Mouse (Mus musculus): ENCODE measurements around the gene Cx3cr1. TPM values are rescaled to one million over a fixed set of nuclear protein-coding genes. Genes with fewer than 3 reads are reported as not detected.

Cx3cr1 gene
- total RNA-seq, 2 experiments from 2014 or later, result 26.6 to 28.4 TPM

DNA sequence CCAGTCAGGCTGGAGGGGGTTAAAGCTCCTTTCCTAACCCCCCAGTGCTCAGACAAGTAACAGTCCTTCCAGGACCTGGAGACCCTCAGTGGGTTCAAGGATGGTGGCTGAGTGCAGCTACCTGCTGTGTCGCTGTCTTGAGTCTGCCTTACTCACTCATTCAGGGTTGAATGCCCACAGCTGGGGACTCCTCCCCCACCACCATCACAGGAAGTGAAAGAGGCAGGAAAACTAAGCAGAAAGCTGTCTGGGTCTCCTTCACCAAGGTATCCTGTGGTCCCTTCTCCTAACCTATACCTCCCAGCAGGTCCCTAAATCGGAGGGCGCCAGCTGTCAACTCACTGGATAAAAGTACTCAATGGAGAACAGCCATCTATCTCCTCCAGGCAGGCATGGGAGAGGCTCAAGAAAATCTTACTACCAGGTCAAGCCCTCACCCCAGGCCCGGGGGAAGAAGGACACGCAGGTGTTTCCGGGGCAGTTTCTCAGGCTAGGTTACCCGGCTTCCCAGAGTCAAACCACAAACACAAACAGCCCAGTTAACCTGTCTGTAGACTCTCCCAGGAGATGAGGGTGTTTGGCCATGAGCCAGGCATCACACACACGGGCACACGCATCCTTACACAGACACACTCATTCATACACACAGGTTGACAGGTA, 91.4 kb downstream of the Cx3cr1 start:
- no peak for DNase-seq (ENCODE audit: low spot score in 2 of 2)

DNA sequence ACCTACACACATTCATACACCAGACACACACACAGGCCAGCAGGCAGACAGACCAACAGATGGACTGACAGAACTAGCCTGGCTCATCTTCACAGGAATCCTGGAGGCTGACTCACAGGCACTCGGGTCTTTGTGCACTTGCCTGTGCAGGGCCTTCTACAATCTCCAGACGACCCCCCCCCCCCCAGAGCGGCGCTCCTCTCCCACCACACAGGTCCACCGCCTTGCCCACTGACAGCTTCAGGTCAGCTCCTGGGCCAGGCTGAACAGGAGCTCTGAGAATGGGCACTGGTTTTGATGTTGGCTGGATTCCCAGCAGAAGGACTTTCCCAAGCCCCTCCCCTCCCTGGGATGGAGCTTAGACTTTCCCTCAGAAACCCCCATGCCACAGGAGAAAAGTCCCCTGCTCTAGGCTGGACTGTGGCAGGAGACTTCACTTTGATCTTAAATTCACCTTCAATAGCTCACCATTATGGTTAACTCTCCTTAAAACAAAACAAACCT, 92.1 kb downstream of the Cx3cr1 start:
- DNase-seq (ENCODE audit: low spot score in 2 of 2), result no peak

DNA sequence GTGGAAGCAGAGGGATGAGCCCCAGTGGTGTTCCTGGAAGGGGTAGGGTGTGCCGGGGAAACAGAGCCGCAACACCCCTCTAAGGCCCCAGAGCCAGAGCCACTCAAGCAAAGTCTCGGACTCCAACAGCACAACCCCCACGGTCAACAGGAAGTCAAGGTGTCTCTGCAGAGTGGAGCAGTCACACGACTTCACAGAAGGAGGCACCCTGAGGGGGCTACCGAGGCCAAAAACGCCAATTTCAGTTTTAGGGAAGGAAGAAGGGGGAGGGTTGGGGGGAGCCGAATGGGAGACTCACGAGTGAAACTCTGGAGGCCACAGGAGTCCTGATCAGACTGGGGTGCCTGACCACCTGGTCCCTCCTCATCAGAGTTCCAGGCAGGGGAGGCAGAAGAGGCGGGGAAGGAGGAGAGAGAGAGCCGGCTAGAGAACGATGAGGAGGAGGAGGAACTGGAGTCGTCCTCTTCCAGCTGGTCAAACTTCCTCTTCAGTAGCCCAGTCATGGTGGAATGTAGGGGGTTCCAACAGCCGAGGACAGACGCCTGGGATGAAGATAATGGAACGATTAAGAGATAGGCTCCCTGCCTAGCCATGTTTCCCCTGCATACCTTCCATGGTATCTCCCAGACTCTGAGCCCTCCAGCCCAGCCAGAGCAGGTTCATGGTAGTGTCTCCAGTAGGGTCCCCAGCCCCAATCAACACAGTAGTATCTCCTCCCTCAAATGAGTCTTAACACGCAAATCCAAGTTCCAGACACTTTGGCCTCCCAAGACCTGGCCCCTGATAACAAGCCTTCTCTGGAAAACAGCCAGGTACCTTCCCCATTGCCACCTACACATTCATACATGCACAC, 92.7 kb downstream of the Cx3cr1 start:
- no peak for DNase-seq (ENCODE audit: low spot score in 2 of 2)

DNA sequence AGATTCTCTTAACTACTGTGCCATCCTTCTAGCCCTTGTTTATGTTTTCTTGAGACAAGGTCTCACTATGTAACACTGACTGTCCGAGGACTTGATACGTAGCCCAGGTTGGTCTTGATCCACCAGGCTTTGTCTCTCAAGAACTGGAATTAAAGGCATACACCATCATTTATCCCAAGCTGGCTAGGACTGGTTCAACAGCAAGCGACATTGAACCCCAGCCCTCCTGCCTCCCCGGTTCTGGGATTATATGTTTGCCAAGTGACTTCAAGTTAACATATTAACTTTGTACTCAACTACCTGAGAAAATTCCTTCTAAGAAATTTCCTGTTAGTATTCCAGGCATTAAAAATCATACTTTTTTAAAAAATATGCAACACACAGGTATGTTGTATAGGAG, 94.4 kb downstream of the Cx3cr1 start:
- DNase-seq (ENCODE audit: low spot score in 2 of 2), result no peak

DNA sequence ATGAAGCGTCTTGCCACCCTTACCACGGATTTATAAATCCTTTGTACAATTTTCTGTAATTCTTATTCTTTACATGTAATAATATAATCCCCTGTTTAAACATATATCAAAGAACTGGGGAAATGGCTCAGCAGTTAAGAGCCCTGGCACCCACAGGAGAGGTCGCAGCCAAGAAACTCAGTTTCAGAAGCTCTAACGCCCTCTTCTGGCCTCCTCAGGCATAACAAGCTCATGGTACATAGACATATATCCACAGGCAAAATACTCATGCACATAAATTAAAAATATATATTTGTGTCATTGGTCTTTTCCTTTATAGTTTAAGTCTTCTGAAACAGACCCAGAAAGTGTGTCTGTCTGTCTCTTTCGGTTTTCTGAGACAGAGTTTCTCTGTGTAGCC, 95.1 kb downstream of the Cx3cr1 start:
- no peak for DNase-seq (ENCODE audit: low spot score in 2 of 2)

DNA sequence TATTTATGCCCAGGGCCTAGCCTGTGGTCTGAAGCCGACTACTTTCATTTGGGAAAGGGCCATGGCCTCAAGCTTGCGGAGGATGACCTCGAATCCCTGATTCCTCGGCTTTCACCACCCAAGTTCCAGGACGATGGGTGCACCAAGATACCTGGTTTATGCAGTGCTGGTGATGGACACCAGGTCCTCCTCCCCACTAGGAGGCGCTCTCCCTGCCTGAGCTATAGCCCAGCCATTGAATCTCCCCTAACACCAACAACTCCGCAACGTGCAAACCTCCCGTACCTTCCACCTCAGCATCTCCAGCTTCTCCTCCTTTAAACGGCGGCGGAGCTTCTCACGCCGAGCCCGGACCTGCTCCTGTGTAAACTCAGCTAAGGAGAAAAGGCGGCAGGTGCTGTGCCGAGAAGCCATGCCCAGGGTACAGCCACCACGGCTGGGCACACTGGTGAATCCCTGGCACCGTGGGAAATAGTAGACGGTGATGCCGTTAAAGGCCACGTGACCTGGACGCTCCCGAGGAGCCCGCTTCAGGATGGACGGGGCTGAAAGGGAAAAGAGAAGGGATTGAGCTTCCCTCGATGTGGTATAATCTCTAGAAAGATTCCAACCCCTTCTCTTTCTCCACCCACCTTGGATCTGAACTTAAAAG, 95.7 kb downstream of the Cx3cr1 start:
- no peak for DNase-seq (ENCODE audit: low spot score in 2 of 2)

DNA sequence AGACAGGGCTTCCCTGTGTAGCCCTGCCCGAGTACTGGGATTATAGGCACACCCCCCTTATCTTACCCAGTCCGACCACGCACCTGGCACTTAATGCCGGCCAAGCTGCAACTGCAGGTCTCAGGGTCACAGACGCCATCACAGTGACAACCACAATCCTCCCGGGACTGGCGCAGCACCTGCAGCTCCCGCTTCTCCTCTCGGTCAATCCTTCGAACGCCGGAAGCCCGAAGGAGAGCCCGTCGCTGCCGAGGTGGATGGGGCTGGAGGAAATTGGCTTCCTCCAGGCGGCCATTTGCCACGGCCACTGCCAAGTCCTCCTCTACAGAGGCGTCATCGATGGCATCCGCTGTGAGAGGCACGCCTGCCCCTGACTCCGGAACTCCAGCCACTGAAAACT, 96.4 kb downstream of the Cx3cr1 start:
- DNase-seq (ENCODE audit: low spot score in 2 of 2), result no peak

DNA sequence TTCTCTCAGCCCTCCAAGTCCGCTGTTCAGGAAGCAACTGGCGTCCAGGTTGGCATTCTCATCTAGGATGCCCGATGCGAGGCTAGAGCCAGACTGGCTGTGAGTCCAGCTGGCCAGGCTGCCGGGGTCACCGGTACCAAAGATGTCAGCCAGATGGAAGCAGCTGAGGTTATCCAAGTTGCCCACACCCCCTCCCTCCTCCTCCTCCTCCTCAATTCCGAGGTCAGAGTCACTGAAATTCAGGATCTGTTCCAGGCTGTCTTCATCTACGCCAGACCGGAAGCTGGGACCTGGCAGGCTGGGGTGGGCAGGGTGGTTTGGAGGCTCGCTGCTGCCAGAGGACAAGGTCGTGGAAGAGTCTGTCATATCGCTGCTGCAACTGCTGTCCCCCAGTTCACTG, 97.1 kb downstream of the Cx3cr1 start:
- no peak for DNase-seq (ENCODE audit: low spot score in 2 of 2)

DNA sequence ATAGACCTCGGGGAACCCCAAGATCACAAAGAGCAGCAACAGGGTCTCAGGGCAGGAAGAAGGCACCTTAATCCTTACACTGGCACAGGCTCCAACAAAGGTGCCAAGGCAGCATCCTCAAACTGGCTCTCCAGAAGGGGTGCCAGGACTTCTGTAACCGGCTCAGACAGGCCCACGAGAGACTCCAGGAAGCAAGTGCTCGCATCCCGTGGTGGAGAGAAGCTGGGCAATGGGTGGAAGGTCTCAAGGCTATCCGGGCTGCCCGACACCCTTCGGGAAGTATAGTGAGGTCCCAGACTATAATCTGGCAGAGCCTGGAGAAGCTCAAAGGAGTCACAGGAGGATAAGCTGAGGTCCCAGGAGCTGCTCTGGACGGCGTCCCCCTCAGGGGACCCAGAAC, 97.5 kb downstream of the Cx3cr1 start:
- DNase-seq (ENCODE audit: low spot score in 2 of 2), result no peak

DNA sequence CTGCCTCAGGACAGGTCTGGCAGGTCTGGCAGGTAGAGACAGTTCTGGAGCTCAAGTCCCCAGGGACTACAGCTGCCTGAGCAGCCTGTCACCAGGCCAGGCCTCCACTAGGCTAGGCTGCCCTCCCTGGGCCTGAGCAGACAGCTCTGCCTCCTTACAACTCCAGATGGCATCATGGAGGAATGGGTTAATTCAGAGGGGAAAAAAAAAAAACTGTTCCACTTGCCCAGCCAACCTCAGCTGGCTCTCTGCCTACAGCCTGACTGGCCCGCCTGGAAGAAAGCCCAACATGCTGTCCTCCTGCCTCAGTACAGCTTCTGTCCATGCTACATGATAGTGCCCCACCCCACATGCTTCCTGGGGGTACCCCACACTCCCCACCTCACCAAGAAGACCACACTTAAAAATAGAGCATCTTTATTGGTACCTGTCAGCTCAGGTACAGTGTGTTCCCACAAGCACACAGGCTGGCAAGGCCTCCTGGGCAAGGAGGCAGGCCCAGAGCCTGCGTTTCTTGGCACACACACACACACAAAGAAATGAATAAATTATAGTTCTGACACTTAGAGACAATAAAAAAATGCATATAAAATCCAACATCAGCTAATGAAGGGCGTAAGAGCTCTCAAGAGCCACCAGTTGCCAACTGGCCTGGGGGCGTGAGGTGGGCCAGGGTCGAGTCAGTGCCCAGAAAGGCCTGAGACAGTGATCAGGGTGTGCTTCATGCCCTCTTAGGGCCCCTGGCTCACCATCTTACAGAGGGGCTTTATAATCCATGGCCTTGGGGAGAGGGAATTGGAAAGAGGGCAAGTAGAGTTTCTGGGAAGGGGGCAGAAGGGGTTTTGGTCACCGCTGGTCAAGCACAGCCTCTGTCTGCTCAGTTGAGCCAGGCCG, 98.7 kb downstream of the Cx3cr1 start:
- DNase-seq (ENCODE audit: low spot score in 2 of 2), result peak in 1 of 2 experiments; percentile 68

DNA sequence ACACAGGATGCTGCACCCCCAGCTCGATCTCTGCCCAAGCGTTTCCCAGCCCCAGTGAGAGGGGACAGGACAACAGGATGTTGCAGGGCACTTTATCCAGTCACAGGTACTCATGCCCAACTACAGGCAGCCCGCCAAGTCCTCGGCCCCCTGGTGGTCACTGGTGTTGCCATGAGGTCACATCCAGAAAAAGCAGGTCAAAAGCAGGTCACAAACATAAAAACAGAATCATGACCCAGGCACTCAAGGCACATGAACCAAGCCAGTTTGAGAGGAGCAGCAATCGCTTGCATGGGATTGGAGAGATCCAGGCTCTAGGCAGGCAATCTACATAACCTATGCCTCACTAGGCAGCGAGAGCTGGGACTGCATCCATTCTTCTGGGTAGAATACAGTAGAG, 99.5 kb downstream of the Cx3cr1 start:
- DNase-seq (ENCODE audit: low spot score in 2 of 2), result no peak

DNA sequence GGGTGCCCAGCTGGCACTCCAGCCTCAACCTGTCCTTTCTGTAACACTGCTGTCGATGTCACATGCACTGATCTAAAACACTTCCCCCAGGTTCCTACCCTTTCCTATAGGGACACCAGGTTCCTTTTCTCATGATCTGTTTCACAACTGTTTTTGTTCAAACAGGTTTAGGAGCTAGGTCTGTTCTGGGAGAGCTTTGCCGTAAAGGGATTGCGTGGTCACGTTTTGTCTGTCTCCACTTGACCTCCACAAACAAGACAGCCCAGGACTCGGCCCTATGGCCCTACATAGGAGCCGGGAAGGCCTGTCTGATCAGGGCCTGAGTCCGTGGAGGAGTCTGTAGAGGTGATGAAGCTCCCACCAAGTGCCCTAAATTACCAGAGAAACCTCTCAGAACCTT, 99.9 kb downstream of the Cx3cr1 start:
- no peak for DNase-seq (ENCODE audit: low spot score in 2 of 2)

DNA sequence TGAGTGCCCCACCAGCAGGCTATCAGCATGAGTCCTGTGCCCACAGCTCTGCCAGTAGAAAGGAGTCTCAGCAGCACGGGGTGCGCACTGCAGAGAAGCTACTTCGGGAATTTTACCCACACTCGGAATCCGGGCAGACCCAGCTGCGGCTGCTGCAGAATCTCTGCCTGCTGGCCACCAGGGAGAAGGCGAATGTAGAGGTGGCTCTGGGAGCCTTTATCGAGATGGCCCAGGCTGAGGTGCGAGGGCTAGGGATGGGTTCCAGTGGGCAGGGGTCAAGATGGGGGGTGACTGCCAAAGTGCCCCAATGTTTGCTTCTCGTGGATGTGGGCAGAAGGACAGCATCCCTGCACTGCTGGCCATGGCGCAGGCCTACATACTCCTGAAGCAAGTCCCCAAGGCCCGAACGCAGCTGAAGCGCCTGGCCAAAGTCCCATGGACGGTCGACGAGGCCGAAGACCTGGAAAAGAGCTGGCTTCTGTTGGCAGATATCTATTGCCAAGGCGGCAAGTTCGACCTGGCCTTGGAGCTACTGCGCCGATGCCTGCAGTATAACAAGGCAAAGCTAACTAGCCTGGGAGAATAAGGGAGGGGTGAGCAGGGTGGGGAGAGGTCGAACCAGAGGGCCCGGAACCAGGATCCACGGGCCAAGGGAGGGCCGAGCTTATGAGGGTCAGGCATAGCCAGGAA, 103.3 kb downstream of the Cx3cr1 start:
- no peak for DNase-seq (ENCODE audit: low spot score in 2 of 2)

DNA sequence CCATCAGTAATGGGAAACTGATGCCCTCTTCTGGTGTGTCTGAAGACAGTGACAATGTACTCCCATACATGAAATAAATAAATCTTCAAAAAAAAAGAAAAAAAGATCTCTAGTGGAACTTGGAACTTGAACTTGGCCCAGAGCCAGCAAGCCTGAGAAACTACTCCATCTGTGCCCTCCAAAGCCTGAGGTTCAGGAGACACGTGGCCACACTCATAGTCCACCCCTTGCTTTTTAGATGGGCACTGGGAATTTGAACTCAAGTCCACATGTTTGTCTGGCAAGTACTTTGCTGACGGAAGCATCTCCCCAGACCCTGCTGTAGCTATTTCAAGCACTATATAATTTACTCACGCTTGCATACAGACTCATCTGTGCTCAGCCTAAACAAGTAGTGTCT, 104.5 kb downstream of the Cx3cr1 start:
- DNase-seq (ENCODE audit: low spot score in 2 of 2), result no peak

DNA sequence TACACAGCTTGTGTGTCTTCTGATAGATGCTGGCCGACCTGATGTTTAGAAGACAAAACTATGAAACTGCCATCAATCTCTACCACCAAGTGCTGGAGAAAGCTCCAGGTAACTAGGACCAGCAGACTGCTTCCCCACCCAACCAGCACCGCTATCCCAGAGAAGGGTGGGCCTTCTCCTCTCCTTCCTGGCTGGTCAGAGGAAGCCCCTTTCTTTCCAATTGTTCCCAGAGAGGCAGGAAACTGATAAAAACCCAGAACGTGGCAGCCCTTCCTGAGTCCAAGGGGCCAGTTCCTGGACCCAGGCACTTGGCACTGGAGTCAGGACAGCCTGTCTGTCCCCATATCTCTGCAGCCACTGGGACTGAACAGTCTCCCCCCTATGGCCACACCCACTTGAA, 105.5 kb downstream of the Cx3cr1 start:
- no peak for DNase-seq (ENCODE audit: low spot score in 2 of 2)

DNA sequence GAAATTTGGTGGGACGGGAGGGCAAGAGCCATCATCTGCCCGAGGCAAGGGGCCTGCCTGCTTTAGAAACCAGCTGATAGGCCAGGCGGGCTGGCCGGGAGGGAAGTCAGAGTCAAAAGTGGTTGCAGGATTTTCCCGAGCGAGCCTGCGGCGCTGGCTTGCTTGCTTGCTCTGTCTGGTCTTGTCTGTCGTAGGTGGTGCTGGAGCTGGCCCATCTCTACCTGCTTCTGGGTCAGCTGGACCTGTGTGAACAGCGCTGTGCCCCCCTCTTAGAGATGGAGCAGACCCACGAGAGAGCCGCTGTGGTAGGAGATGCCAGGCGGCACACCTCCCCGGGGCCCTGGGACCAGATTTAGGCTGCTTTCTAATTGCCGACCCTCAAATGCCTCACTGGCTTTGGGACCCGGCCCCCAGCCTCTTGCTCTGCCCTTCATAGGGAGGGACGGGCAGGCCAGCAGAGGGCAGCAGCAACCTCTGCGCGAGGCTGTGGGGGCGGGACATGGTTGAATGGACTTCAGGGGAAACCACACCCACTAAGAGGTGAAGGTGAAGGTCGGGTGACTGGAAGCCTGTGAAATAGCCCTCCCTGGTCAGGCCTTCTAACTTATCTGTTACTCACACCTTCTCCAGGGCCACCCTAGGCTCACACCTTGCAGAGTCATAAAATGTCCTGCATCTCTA, 106.6 kb downstream of the Cx3cr1 start:
- no peak for DNase-seq (ENCODE audit: low spot score in 2 of 2)

DNA sequence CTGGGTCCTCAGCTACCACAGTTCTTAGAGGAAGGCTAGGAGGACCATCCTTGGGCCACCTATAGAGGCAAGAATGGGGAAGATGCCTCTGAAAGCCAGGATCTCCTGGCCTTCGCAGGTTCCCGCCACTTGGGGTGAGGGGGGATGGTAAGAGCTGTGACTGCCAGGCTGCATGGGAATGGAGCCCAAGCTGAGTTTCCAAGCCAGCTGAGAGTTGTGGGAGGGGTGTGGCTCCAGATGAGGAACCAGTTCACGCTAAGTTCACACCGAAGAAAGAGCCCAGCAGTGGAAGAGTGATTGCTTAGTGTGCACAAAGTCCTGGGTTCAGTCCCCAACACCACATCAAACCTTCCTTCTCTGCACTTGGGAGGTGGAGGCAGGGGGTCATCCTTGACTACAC, 107.5 kb downstream of the Cx3cr1 start:
- no peak for DNase-seq (ENCODE audit: low spot score in 2 of 2)

DNA sequence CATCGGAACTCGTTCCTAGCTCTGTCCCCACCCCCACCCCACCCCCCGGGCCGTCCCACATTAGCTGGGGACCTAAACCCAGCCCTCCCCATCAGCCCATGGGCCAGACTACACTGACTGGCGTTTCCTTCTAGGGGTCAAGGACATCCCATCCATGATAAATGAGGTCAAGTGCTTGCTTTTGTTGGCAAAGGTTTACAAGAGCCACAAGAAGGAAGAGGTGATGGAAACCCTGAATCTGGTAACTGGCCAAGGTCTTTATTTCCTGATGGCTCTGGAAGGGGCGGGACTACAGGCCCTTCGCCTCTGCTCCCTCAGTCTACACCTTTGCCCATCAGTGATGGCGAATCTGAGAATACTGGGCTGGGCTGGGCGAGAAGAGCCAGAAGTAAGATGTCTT, 110.8 kb downstream of the Cx3cr1 start:
- no peak for DNase-seq (ENCODE audit: low spot score in 2 of 2)

DNA sequence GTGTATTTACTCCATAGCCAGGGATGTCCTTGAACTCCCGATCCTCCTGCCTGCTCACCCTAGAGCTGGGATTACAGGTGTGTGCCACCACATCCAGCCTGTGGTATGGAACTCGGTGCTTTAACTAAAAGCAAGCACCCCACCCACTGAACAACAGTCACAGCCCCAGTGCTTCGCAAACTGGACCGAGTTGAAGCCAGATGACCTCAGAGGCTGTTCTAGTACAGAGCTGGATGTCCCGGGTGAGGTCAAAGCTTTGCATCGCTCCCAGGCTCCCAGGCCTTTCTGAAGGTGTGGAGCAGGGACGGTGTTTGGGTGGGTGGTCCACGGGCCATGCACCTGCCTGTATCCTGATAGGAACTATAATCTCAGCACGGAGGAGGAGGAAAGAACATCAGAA, 118.3 kb downstream of the Cx3cr1 start:
- no peak for DNase-seq (ENCODE audit: low spot score in 2 of 2)

DNA sequence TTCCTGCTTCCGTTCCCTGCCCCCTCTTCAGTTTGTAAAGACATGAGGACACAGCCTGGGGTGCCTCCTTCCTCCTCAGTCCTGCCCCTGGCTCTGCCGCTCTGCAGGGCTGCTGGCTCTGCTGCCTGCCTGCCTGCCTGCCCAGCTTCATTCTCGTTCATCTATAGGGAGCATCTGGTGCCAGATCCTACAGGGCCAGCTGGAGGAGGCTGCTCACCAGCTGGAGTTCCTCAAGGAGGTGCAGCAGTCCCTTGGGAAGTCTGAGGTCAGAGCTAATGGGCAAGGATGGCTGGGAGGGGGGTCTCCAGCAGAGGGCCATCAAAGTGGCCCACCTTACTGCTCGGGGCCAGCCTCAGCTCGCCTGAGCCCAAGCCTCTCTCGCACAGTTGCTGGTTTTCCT, 119.2 kb downstream of the Cx3cr1 start:
- DNase-seq (ENCODE audit: low spot score in 2 of 2), result no peak

Measured in left cerebral cortex, adult 18-20 months (tissue).